Mouse (Mus musculus) liver, adult 2 months (tissue): ENCODE results near the gene Sertad2.

Experiments
- CTCF ChIP-seq: fragments of 200-500 bp; IDR thresholded peaks from 2 replicates; pipeline ENCODE4 v1.5.1; 2011; ENCODE audit warnings: low read depth, low read length, control low read depth
- POLR2A ChIP-seq: fragments of 200-500 bp; IDR thresholded peaks from 2 replicates; pipeline ENCODE4 v1.6.1; 2011; ENCODE audit warnings: low read length, control low read depth; ENCODE audit not compliant: insufficient read depth; ENCODE audit errors: extremely low read depth

GRCm38 (mm10) chr11:20544376-20544775 lies 1.3 kb downstream of the Sertad2 start:
- TF ChIP-seq POLR2A (no peak), CTCF (no peak)
